8 mouse cellular contexts compared by ENCODE assay signal in the genomic region with DNA sequence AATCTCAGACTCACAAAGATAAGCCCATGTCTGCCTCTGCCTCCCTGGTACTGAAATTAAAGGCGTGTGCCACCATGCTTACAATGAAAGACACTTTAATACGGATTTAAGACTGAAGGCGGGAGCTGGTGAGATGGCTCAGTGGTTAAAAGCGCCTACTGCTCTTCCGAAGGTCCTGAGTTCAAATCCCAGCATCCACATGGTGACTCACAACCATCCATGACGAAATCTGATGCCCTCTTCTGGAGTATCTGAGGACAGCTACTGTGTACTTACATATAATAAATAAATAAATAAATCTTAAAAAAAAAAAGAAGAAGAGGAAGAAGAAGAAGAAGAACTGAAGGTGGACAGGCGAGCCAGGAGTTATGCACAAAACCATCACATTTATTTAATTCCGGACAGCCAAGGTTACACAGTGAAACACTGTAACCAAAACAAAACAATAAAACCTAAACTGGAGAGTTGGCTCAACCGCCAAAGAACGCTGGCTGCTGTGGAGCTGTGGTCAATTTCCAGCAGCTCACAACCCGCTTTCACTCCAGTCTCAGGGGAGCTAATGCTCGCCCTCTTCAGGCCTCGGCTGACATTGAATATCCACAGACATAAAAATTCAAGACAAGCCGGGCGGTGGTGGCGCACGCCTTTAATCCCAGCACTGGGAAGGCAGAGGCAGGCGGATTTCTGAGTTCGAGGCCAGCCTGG. TPM values are rescaled to one million over a fixed set of nuclear protein-coding genes. Genes with fewer than 3 reads are reported as not detected.
A peak's percentile ranks its signal among the peaks of the same experiment; 100 is the strongest.
DNase-seq lines count a peak whose midpoint lies in the region; ATAC-seq and TF ChIP-seq lines count a peak whose summit lies in the region.

No protein-coding gene starts in this region.

- CTCF ChIA-PET in Patski (lab: Charles Lee), result interaction anchor here (0.7 to 2.2 kb wide), 6 partner anchors 13 to 53 kb away, joined by 3 to 7 read pairs (median 4); a partner anchor contains a TSS

- peaks cover 17% of the 10 kb centered on the region for H3K4me1 ChIP-seq in intestine, embryonic 16.5 days (ENCODE audit: control insufficient read depth, insufficient read depth, low read length)
- peaks cover 17% of the 10 kb centered on the region for H3K4me1 ChIP-seq in liver, postnatal 0 days (ENCODE audit: insufficient read depth)
- H3K4me1 ChIP-seq in neural tube, embryonic 14.5 days (ENCODE audit: control insufficient read depth, insufficient read depth, low read length), result peaks cover 11% of the 10 kb centered on the region

- peak; percentile 51 for TF ChIP-seq CTCF in Patski (IDR thresholded peaks at IDR 0.05)
- peak; percentile 57 for TF ChIP-seq CTCF in liver, postnatal 0 days (IDR thresholded peaks at IDR 0.05; ENCODE audit: low read depth)

- peak overlapping the region; percentile 72 for H3K9ac ChIP-seq in intestine, embryonic 16.5 days (ENCODE audit: low read depth, low read length)
- peak overlapping the region; percentile 96 for H3K9ac ChIP-seq in liver, postnatal 0 days (replicated peaks)
- H3K9ac ChIP-seq in neural tube, embryonic 14.5 days (replicated peaks; ENCODE audit: low read depth, low read length), result no peak overlapping the region

- POLR2A ChIA-PET in Patski (lab: Charles Lee), result no interaction called here

- no peak for TF ChIP-seq EP300 in liver, postnatal 0 days (IDR thresholded peaks at IDR 0.05; ENCODE audit: low read depth)

- DNase-seq in 416B (ENCODE audit: low read depth) (peak; percentile 94), Patski (ENCODE audit: low read depth, low spot score) (peak; percentile 55)
- peak; percentile 28 to 37 for DNase-seq in cerebellum, postnatal 36 days
- peak; percentile 34 to 67 for DNase-seq in gastrocnemius, postnatal 4 days (ENCODE audit: low spot score in 2 of 2)
- peak; percentile 65 for DNase-seq in liver, postnatal 0 days

- H3K9me3 ChIP-seq in intestine, embryonic 16.5 days (ENCODE audit: control insufficient read depth, low read length), result no peaks in the 10 kb centered on the region
- H3K9me3 ChIP-seq in liver, postnatal 0 days (ENCODE audit: low read length), result no peaks in the 10 kb centered on the region
- no peaks in the 10 kb centered on the region for H3K9me3 ChIP-seq in neural tube, embryonic 14.5 days (ENCODE audit: control insufficient read depth, low read length)

- peak overlapping the region; percentile 95 for H3K4me3 ChIP-seq in intestine, embryonic 16.5 days (ENCODE audit: low read length)
- peak overlapping the region; percentile 90 for H3K4me3 ChIP-seq in liver, postnatal 0 days (ENCODE audit: low read depth, low read length)
- H3K4me3 ChIP-seq in neural tube, embryonic 14.5 days (ENCODE audit: low read depth, low read length), result peak overlapping the region; percentile 93

- H3K27ac ChIP-seq in intestine, embryonic 16.5 days (ENCODE audit: low read length), result peak overlapping the region; percentile 83
- peak overlapping the region; percentile 89 for H3K27ac ChIP-seq in liver, postnatal 0 days (ENCODE audit: low read depth)
- H3K27ac ChIP-seq in neural tube, embryonic 14.5 days (ENCODE audit: low read depth, low read length), result peak overlapping the region; percentile 82

- no peaks in the 10 kb centered on the region for H3K36me3 ChIP-seq in intestine, embryonic 16.5 days (ENCODE audit: control insufficient read depth, insufficient read depth, low read length)
- H3K36me3 ChIP-seq in liver, postnatal 0 days (replicated peaks; ENCODE audit: insufficient read depth, low read length), result peaks cover 4% of the 10 kb centered on the region; the same call in 1 of the 2 replicates
- H3K36me3 ChIP-seq in neural tube, embryonic 14.5 days (ENCODE audit: control insufficient read depth, insufficient read depth, low read length), result no peaks in the 10 kb centered on the region

- no peaks in the 10 kb centered on the region for H3K27me3 ChIP-seq in Patski
- H3K27me3 ChIP-seq in intestine, embryonic 16.5 days (replicated peaks; ENCODE audit: control insufficient read depth, insufficient read depth, low read length), result no peaks in the 10 kb centered on the region
- no peaks in the 10 kb centered on the region for H3K27me3 ChIP-seq in liver, postnatal 0 days (ENCODE audit: insufficient read depth, low read length)
- H3K27me3 ChIP-seq in neural tube, embryonic 14.5 days (ENCODE audit: control insufficient read depth, insufficient read depth, low read length), result no peaks in the 10 kb centered on the region

- peak; percentile 32 for ATAC-seq in Patski
- no peak for ATAC-seq in intestine, embryonic 16.5 days
- ATAC-seq in liver, postnatal 0 days, result peak; percentile 0; the same call in 1 of the 2 replicates
- ATAC-seq in neural tube, embryonic 14.5 days (ENCODE audit: low read depth), result peak; percentile 1; the same call in 1 of the 2 replicates
- ATAC-seq in frontal cortex, adult (ENCODE audit: low TSS enrichment), result no peak

- H3K4me2 ChIP-seq in intestine, embryonic 16.5 days (ENCODE audit: low read depth, low read length), result peak overlapping the region; percentile 56
- peak overlapping the region; percentile 87 for H3K4me2 ChIP-seq in liver, postnatal 0 days (ENCODE audit: low read depth, low read length)
- peak overlapping the region; percentile 87 for H3K4me2 ChIP-seq in neural tube, embryonic 14.5 days (ENCODE audit: low read depth, low read length)

- in situ Hi-C loops in Patski (cut with MboI; ENCODE audit: low pct_unique_long_range_greater_than_20kb), result no loop called here

- 73% methylated on average over 19 of the region's 19 CpGs for WGBS in intestine, embryonic 16.5 days
- WGBS in liver, postnatal 0 days (ENCODE audit: insufficient replicate concordance), result 36% methylated on average over 19 of the region's 19 CpGs
- 76% methylated on average over 19 of the region's 19 CpGs for WGBS in neural tube, embryonic 14.5 days

RNA-seq across cellular contexts. Expression of a gene that starts 0.8 kb away (rescaled TPM):
- 127 TPM for polyA plus RNA-seq in Patski (2021)
- 10 to 100 TPM; 76.6 to 78.9 TPM for total RNA-seq in gastrocnemius, postnatal 4 days (2021)
- polyA plus RNA-seq in intestine, embryonic 16.5 days (2015; fragmentation: Nextera tagmentation; extraction: Ambion mirVana), result 77.1 and 79.2 TPM in 2 replicates
- polyA plus RNA-seq in liver, postnatal 0 days (2015; fragmentation: Nextera tagmentation; extraction: Ambion mirVana), result 18.7 and 21.0 TPM in 2 replicates
- polyA plus RNA-seq in neural tube, embryonic 14.5 days (2014; fragmentation: Nextera tagmentation; extraction: Ambion mirVana), result 77.1 and 87.1 TPM in 2 replicates

RNA-seq across cellular contexts. Expression of a gene that starts 11.1 kb away (rescaled TPM):
- 713 TPM for polyA plus RNA-seq in Patski (2021)
- total RNA-seq in gastrocnemius, postnatal 4 days (2021), result 1,000 to 10,000 TPM; 1,034 to 1,195 TPM
- polyA plus RNA-seq in intestine, embryonic 16.5 days (2015; fragmentation: Nextera tagmentation; extraction: Ambion mirVana), result 977 and 1,010 TPM in 2 replicates
- polyA plus RNA-seq in liver, postnatal 0 days (2015; fragmentation: Nextera tagmentation; extraction: Ambion mirVana), result 653 and 673 TPM in 2 replicates
- 498 and 551 TPM in 2 replicates for polyA plus RNA-seq in neural tube, embryonic 14.5 days (2014; fragmentation: Nextera tagmentation; extraction: Ambion mirVana)

RNA-seq across cellular contexts. Expression of a gene that starts 27.5 kb away (rescaled TPM):
- 61.7 TPM for polyA plus RNA-seq in Patski (2021)
- total RNA-seq in gastrocnemius, postnatal 4 days (2021), result 10 to 100 TPM; 48.9 to 50.0 TPM
- polyA plus RNA-seq in intestine, embryonic 16.5 days (2015; fragmentation: Nextera tagmentation; extraction: Ambion mirVana), result 161 and 174 TPM in 2 replicates
- polyA plus RNA-seq in liver, postnatal 0 days (2015; fragmentation: Nextera tagmentation; extraction: Ambion mirVana), result 52.0 and 53.9 TPM in 2 replicates
- 132 and 139 TPM in 2 replicates for polyA plus RNA-seq in neural tube, embryonic 14.5 days (2014; fragmentation: Nextera tagmentation; extraction: Ambion mirVana)

RNA-seq across cellular contexts. Expression of a gene that starts 33.0 kb away (rescaled TPM):
- polyA plus RNA-seq in Patski (2021), result 45.3 TPM
- total RNA-seq in gastrocnemius, postnatal 4 days (2021), result 10 to 100 TPM; 41.9 to 42.8 TPM
- polyA plus RNA-seq in intestine, embryonic 16.5 days (2015; fragmentation: Nextera tagmentation; extraction: Ambion mirVana), result 37.9 and 38.2 TPM in 2 replicates
- polyA plus RNA-seq in liver, postnatal 0 days (2015; fragmentation: Nextera tagmentation; extraction: Ambion mirVana), result 2.8 and 3.9 TPM in 2 replicates
- 15.9 and 23.5 TPM in 2 replicates for polyA plus RNA-seq in neural tube, embryonic 14.5 days (2014; fragmentation: Nextera tagmentation; extraction: Ambion mirVana)

RNA-seq across cellular contexts. Expression of a gene that starts 37.3 kb away (rescaled TPM):
- 0.35 TPM for polyA plus RNA-seq in Patski (2021)
- total RNA-seq in gastrocnemius, postnatal 4 days (2021), result not detected
- polyA plus RNA-seq in intestine, embryonic 16.5 days (2015; fragmentation: Nextera tagmentation; extraction: Ambion mirVana), result 2.3 and 3.3 TPM in 2 replicates
- polyA plus RNA-seq in liver, postnatal 0 days (2015; fragmentation: Nextera tagmentation; extraction: Ambion mirVana), result 0.12 TPM in 1 of 2 replicates, not detected in the other
- 21.2 and 21.8 TPM in 2 replicates for polyA plus RNA-seq in neural tube, embryonic 14.5 days (2014; fragmentation: Nextera tagmentation; extraction: Ambion mirVana)

Comparison
In these comparisons a context has a peak if more than half of its experiments do, and no peak if none do; other contexts are left out.
1. DNase-seq: peak in every context shown above with its lines; median percentile 94 in 416B; 65 in liver, postnatal 0 days; 55 in Patski; 50 in gastrocnemius, postnatal 4 days; 32 in cerebellum, postnatal 36 days.
2. ATAC-seq: peak in Patski (single experiment), liver, postnatal 0 days (single experiment) and neural tube, embryonic 14.5 days (single experiment); none in intestine, embryonic 16.5 days (single experiment) and frontal cortex, adult (single experiment).
3. Peak in every context shown above with its lines, with median percentiles within 50 percentile points of each other: H3K27ac ChIP-seq, H3K4me2 ChIP-seq and H3K4me3 ChIP-seq.